Mouse (Mus musculus): Measurements from ENCODE around the gene Trip4. TPM values are rescaled to one million over a fixed set of nuclear protein-coding genes. Genes with fewer than 3 reads are reported as not detected.
A peak's percentile ranks its signal among the peaks of the same experiment; 100 is the strongest.

The Trip4 gene
- polyA plus RNA-seq, 1 experiment from 2014 or later, result 25.8 TPM

- ATAC-seq (ENCODE audit: insufficient read depth, low FRiP score, low read depth), result no peak
- no peak overlapping the region for H3K27ac ChIP-seq
- H3K36me3 ChIP-seq, result peaks cover 4% of the 10 kb centered on the region
- no peak overlapping the region for H3K4me2 ChIP-seq
- no peak overlapping the region for H3K4me3 ChIP-seq (replicated peaks)
- H3K9me3 ChIP-seq, result no peaks in the 10 kb centered on the region
- no peak overlapping the region for H3K9ac ChIP-seq
- H3K27me3 ChIP-seq (replicated peaks), result no peaks in the 10 kb centered on the region
- 75% methylated on average over 2 of the region's 2 CpGs for WGBS
- H3K4me1 ChIP-seq, result peaks cover 5% of the 10 kb centered on the region; the same call in 1 of the 2 replicates
Observed at GRCm38 (mm10) chr9:65833230-65833629, 75.4 kb downstream of the Trip4 start.

- 48% methylated on average over 2 of the region's 2 CpGs for WGBS
- H3K36me3 ChIP-seq, result no peaks in the 10 kb centered on the region
Observed at GRCm38 (mm10) chr9:65832041-65832440, 76.6 kb downstream of the Trip4 start.

DNA sequence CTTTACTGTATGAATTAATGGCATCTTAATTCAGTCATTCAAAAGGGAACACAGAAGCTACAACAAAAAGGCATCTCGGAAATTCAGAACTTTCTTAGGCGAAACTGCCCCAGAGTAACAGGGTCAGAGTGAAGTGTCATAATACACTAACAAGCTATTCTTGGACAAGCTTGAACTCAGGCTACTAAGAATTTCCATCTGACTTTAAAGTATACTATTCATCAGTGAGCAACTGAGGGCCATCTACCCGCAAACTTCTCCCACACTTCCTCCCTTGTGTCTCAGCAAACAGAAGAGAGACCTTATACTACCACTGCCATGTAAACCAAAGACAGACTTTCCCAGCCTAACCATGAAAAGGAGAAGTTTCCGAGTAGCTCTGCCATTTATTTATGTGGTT, 77.4 kb downstream of the Trip4 start:
- ATAC-seq (ENCODE audit: insufficient read depth, low FRiP score, low read depth), result no peak
- no peaks in the 10 kb centered on the region for H3K36me3 ChIP-seq
- H3K27ac ChIP-seq, result peak overlapping the region; percentile 51; the same call in 1 of the 2 replicates
- no peaks in the 10 kb centered on the region for H3K27me3 ChIP-seq (replicated peaks)
- H3K4me2 ChIP-seq, result no peak overlapping the region
- no peak overlapping the region for H3K4me3 ChIP-seq (replicated peaks)
- H3K9ac ChIP-seq, result no peak overlapping the region
- 65% methylated on average over 4 of the region's 4 CpGs for WGBS
- peaks cover 10% of the 10 kb centered on the region for H3K4me1 ChIP-seq
- H3K9me3 ChIP-seq, result no peaks in the 10 kb centered on the region

More at GRCm38 (mm10) chr9:65832041-65832440, 76.6 kb downstream of the Trip4 start:
- H3K9ac ChIP-seq, result no peak overlapping the region
- no peak for ATAC-seq (ENCODE audit: insufficient read depth, low FRiP score, low read depth)
- no peak overlapping the region for H3K4me3 ChIP-seq (replicated peaks)
- H3K9me3 ChIP-seq, result no peaks in the 10 kb centered on the region
- peak overlapping the region; percentile 40; the same call in 1 of the 2 replicates for H3K27ac ChIP-seq
- H3K4me2 ChIP-seq, result no peak overlapping the region
- H3K4me1 ChIP-seq, result peaks cover 8% of the 10 kb centered on the region; the same call in 1 of the 2 replicates
- no peaks in the 10 kb centered on the region for H3K27me3 ChIP-seq (replicated peaks)

DNA sequence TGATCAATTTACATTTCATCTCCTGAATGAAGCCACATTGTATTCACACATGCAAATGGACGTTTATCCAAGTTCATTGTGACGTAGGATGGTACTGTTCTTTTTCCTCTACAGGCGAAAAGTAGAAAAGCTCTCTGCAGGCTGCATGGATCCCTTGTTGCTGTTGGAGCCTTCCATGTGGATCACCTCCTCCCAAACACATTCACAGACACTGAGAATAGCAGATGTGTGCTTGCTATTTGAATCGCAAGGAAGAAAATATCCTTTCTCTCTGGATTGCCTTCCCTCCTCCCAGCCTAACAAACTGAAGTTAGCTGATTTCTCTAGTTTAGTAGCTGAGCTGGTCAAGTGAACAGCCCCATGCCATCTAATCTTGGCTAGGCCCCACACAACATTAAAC, 78.3 kb downstream of the Trip4 start:
- Histone ChIP-seq H3K27ac (no peak overlapping the region), H3K4me1 (peaks cover 17% of the 10 kb centered on the region), H3K27me3 (replicated peaks) (no peaks in the 10 kb centered on the region), H3K36me3 (no peaks in the 10 kb centered on the region), H3K9me3 (no peaks in the 10 kb centered on the region), H3K4me3 (replicated peaks) (no peak overlapping the region), H3K9ac (no peak overlapping the region), H3K4me2 (no peak overlapping the region)
- 86% methylated on average over 4 of the region's 4 CpGs for WGBS
- ATAC-seq (ENCODE audit: insufficient read depth, low FRiP score, low read depth), result no peak

- WGBS, result 83% methylated on average over 2 of the region's 2 CpGs
- no peak for ATAC-seq (ENCODE audit: insufficient read depth, low FRiP score, low read depth)
- peaks cover 22% of the 10 kb centered on the region for H3K4me1 ChIP-seq
- H3K9ac ChIP-seq, result no peak overlapping the region
- H3K4me3 ChIP-seq (replicated peaks), result no peak overlapping the region
- no peak overlapping the region for H3K27ac ChIP-seq
- no peaks in the 10 kb centered on the region for H3K36me3 ChIP-seq
- H3K4me2 ChIP-seq, result no peak overlapping the region
- no peaks in the 10 kb centered on the region for H3K27me3 ChIP-seq (replicated peaks)
- no peaks in the 10 kb centered on the region for H3K9me3 ChIP-seq
Observed at GRCm38 (mm10) chr9:65829410-65829809, 79.2 kb downstream of the Trip4 start.

DNA sequence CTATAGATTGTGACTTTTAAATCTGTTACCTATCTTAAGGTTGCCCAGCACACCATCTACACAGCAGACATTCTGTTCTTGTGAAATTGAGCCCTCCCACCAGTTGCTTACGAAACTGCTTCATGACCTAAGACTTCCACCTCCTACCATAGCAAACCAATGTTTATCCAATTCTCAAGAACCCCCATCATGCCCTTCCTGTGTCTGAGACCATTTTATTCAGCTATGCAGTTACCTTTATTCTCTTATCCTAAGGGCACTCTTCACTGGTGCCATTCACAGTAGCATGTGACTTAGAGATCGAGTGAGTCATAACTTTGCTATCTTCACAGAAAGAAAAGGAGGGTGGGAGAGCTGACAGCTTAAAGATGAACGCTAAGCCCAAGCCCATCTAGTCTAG, 80.1 kb downstream of the Trip4 start:
- peak overlapping the region; percentile 88; the same call in 1 of the 2 replicates for H3K4me3 ChIP-seq (replicated peaks)
- H3K27me3 ChIP-seq (replicated peaks), result no peaks in the 10 kb centered on the region
- WGBS, result 29% methylated on average over 3 of the region's 3 CpGs
- 0 out of 2 replicates have a peak overlapping the region, but pooled peaks have one; percentile 99 for H3K27ac ChIP-seq
- H3K4me2 ChIP-seq, result peak overlapping the region; percentile 70
- no peak for ATAC-seq (ENCODE audit: insufficient read depth, low FRiP score, low read depth)
- H3K9ac ChIP-seq, result no peak overlapping the region
- peaks cover 28% of the 10 kb centered on the region for H3K4me1 ChIP-seq
- H3K36me3 ChIP-seq, result no peaks in the 10 kb centered on the region
- H3K9me3 ChIP-seq, result no peaks in the 10 kb centered on the region

DNA sequence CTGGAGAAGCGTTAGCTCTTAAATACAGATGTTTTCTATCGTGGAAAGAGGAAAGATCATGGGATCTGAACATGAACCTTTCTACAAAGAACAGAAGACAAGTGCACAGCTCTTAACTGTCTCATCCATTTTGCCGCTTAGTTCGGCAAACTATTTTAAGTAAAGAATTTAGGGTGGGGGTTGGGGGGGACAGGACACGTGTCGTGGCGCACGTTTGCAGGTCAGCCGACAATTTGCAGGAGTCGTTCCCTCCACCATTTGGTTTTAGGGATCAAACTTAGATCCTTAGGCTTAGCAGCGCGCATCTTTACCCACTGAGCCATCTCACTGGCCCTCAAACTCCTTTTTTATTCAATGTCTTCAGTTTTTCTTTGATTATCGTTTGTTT, 80.6 kb downstream of the Trip4 start:
- no peak for ATAC-seq (ENCODE audit: insufficient read depth, low FRiP score, low read depth)
- H3K4me1 ChIP-seq, result peaks cover 31% of the 10 kb centered on the region
- H3K27ac ChIP-seq, result peak overlapping the region; percentile 99
- peak overlapping the region; percentile 70 for H3K4me2 ChIP-seq
- H3K9me3 ChIP-seq, result no peaks in the 10 kb centered on the region
- H3K4me3 ChIP-seq (replicated peaks), result peak overlapping the region; percentile 88
- no peaks in the 10 kb centered on the region for H3K27me3 ChIP-seq (replicated peaks)
- no peaks in the 10 kb centered on the region for H3K36me3 ChIP-seq
- WGBS, result 1% methylated on average over 13 of the region's 13 CpGs
- peak overlapping the region; percentile 34; the same call in 1 of the 2 replicates for H3K9ac ChIP-seq

DNA sequence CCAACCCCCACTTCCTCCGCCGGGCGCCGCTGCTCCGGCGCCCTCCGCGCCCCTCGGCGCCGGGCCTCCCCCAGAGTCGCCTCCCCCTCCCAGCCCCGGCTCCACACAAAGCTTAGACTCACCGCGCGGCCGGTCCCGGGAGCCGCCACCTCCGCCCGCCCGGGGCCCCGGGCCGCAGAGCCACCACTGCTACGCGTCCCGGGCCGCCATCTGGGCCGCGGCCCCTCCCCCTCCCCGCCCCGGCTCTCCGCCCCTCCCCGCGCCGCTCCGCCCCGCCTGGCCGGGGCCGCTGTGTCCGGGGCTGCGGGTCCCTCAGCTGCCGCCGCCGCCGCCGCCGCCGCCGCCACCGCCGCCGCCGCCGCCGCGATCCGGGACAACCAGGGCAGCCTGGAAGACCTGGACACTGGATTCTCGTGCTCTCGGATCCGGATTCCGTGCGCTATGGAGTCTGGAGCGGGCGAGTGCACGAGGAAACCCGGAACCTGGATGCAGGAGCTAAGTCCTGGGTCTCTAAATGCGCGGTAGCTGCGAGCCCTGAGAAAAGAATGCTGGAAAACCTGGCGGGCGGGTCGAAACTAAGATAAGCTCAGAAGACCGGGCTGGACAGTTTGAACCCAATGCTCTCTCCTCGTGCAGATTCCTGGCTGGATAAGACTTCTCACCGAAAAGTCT, 81.1 kb downstream of the Trip4 start, which contains the start of gene Zfp609:
Zfp609 (minus strand) TSS at position 221 of the 672 bp plus-strand sequence.
- Histone ChIP-seq H3K36me3 (no peaks in the 10 kb centered on the region), H3K9ac (peak within 1 kb of the TSS; percentile 93), H3K4me2 (peak within 1 kb of the TSS; percentile 70), H3K27ac (peak within 1 kb of the TSS; percentile 99), H3K4me3 (replicated peaks) (peak within 1 kb of the TSS; percentile 88), H3K4me1 (peaks cover 31% of the 10 kb centered on the region), H3K9me3 (no peaks in the 10 kb centered on the region), H3K27me3 (replicated peaks) (no peaks in the 10 kb centered on the region)
- ATAC-seq (ENCODE audit: insufficient read depth, low FRiP score, low read depth), result peak; percentile 83
- under 1% methylated on average over 45 of the region's 76 CpGs for WGBS

GRCm38 (mm10) chr9:65826588-65827343, 81.8 kb downstream of the Trip4 start:
- H3K36me3 ChIP-seq, result no peaks in the 10 kb centered on the region
- H3K4me1 ChIP-seq, result peaks cover 31% of the 10 kb centered on the region
- H3K9ac ChIP-seq, result peak overlapping the region; percentile 93
- H3K4me3 ChIP-seq (replicated peaks), result peak overlapping the region; percentile 88
- no peaks in the 10 kb centered on the region for H3K27me3 ChIP-seq (replicated peaks)
- under 1% methylated on average over 28 of the region's 31 CpGs for WGBS
- peak overlapping the region; percentile 70 for H3K4me2 ChIP-seq
- peak overlapping the region; percentile 99 for H3K27ac ChIP-seq
- no peaks in the 10 kb centered on the region for H3K9me3 ChIP-seq
- ATAC-seq (ENCODE audit: insufficient read depth, low FRiP score, low read depth), result peak; percentile 54

DNA sequence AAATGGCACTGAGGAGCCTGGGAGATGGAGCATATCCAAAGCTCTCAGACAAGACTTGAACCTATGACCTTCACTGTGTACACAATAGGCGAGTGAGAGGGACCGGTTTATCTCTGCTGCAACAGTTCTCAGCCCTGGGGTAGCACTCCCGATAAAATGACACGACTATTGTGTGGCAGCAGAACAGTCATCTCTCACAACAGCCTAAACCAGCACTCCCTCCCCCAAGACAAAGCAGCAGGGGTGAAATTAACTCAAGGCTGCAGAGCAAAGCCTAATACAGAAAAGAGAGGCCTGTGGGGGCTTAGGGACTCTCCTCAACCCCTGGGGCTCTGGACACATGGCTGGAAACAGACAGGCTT, 82.4 kb downstream of the Trip4 start:
- peak overlapping the region; percentile 99 for H3K27ac ChIP-seq
- peak overlapping the region; percentile 88 for H3K4me3 ChIP-seq (replicated peaks)
- no peaks in the 10 kb centered on the region for H3K27me3 ChIP-seq (replicated peaks)
- no peaks in the 10 kb centered on the region for H3K9me3 ChIP-seq
- peak overlapping the region; percentile 70 for H3K4me2 ChIP-seq
- no peaks in the 10 kb centered on the region for H3K36me3 ChIP-seq
- no peak for ATAC-seq (ENCODE audit: insufficient read depth, low FRiP score, low read depth)
- WGBS, result 1% methylated on average over 4 of the region's 4 CpGs
- H3K9ac ChIP-seq, result peak overlapping the region; percentile 37; the same call in 1 of the 2 replicates
- peaks cover 31% of the 10 kb centered on the region for H3K4me1 ChIP-seq

DNA sequence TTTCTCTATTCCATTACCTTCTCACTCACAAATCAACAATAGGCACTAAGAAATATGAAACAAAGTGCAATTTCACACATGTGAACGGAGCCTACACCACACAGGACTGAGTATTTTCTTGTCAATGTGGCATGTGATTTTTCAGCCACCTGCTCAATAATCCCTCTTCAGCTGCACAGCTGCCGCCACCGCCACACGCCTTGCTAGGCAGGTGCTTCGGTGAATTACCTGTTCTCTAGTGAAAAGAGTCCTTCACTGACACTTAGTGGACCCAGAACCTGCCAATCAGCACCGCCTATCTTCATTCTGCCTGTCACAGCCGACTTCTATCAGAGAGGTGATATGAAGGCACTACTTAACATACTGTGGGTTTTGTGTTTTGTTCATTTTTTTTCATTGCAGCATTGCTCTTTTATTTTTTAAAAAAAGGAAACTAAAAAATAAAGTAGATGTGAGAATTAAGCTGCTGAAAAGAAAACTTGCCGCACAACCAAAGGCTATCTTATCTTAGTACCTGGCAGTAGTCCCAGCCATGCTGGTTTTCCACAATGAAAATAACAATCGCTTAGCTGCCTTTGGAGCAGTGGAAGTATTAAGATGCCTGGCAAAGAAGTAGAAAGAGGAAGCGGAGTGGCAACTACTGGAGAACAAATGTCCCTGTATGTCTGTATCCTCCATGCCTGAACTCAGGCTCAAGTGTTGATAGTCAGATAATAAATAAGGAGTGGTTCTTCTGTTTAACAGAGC, 84.7 kb downstream of the Trip4 start:
- no peaks in the 10 kb centered on the region for H3K36me3 ChIP-seq
- WGBS, result 54% methylated on average over 10 of the region's 10 CpGs
- peaks cover 33% of the 10 kb centered on the region for H3K4me1 ChIP-seq
- H3K9ac ChIP-seq, result no peak overlapping the region
- peak overlapping the region; percentile 29; the same call in 1 of the 2 replicates for H3K4me2 ChIP-seq
- ATAC-seq (ENCODE audit: insufficient read depth, low FRiP score, low read depth), result no peak
- H3K27me3 ChIP-seq (replicated peaks), result no peaks in the 10 kb centered on the region
- H3K9me3 ChIP-seq, result no peaks in the 10 kb centered on the region
- H3K27ac ChIP-seq, result peak overlapping the region; percentile 67
- H3K4me3 ChIP-seq (replicated peaks), result no peak overlapping the region

All from stomach, embryonic 15.5 days (tissue).